Mouse (Mus musculus) intestine, postnatal 0 days (tissue): Measurements from ENCODE around the gene Eri2. TPM values are rescaled to one million over a fixed set of nuclear protein-coding genes. Genes with fewer than 3 reads are reported as not detected.

Experiments used
- ATAC-seq: fragments of 200-750 bp; cut with Nextera tagmentation; 2 replicates; pipeline ENCODE4 v1.8.0; 2017; ENCODE audit warnings: mild to moderate bottlenecking, moderate TSS enrichment, moderate library complexity
- H3K27ac ChIP-seq: fragments of 300-500 bp; sonication (generic); 2 replicates; pipeline ENCODE4 v1.5.1; 2014; ENCODE audit warnings: mild to moderate bottlenecking, low read depth, low read length, moderate library complexity
- H3K27me3 ChIP-seq: fragments of 300-500 bp; sonication (generic); replicated peaks from 2 replicates; pipeline ENCODE4 v1.6.1; 2014; ENCODE audit warnings: low read length, mixed read lengths; ENCODE audit not compliant: control insufficient read depth, insufficient read depth
- H3K36me3 ChIP-seq: fragments of 300-500 bp; sonication (generic); 2 replicates; pipeline ENCODE4 v1.6.1; 2014; ENCODE audit warnings: mild to moderate bottlenecking, moderate library complexity; ENCODE audit not compliant: control insufficient read depth, insufficient read depth
- H3K4me1 ChIP-seq: fragments of 300-500 bp; sonication (generic); replicated peaks from 2 replicates; pipeline ENCODE4 v1.6.1; 2014; ENCODE audit warnings: antibody characterized with exemption, low read length, mixed read lengths; ENCODE audit not compliant: control insufficient read depth, insufficient read depth
- H3K4me2 ChIP-seq: fragments of 300-500 bp; sonication (generic); replicated peaks from 2 replicates; pipeline ENCODE4 v1.6.1; 2014; ENCODE audit warnings: low read depth, mild to moderate bottlenecking, moderate library complexity
- H3K4me3 ChIP-seq: fragments of 300-500 bp; sonication (generic); 2 replicates; pipeline ENCODE4 v1.5.1; 2014; ENCODE audit warnings: low read depth, low read length
- H3K9ac ChIP-seq: fragments of 300-500 bp; sonication (generic); 2 replicates; pipeline ENCODE4 v1.6.1; 2014; ENCODE audit warnings: mild to moderate bottlenecking, low read depth, low read length
- H3K9me3 ChIP-seq: fragments of 300-500 bp; sonication (generic); 2 replicates; pipeline ENCODE4 v1.6.1; 2016; ENCODE audit warnings: mixed run types; ENCODE audit not compliant: control insufficient read depth
- CTCF ChIP-seq: sonication (generic); IDR thresholded peaks from 2 replicates; pipeline ENCODE4 v1.5.1; 2016; ENCODE audit warnings: low read depth, mild to moderate bottlenecking, control low read depth, antibody characterized with exemption, moderate library complexity
- whole genome bisulfite sequencing: fragments of 180-500 bp; shearing (Covaris S2); extraction: QIAGEN DNeasy Blood & Tissue Kit; methylation state at CpG from one replicate; pipeline ENCODE4 v1.1.7; 2014; 5-methylcytosine and 5-hydroxymethylcytosine counted together
- polyA plus RNA-seq: library from polyadenylated mRNA; unstranded; fragments of >200 nt; fragmentation: Nextera tagmentation; extraction: Ambion mirVana; gene quantifications from 2 replicates; pipeline ENCODE4 v1.2.1, GENCODE M21; 2015

The Eri2 gene
- polyA plus RNA-seq, 1 experiment from 2014 or later = 5.0 TPM

GRCm38 (mm10) chr7:119727621-119728020 lies 66.2 kb downstream of the Eri2 start:
- no peaks in the 10 kb centered on the region for H3K27me3 ChIP-seq
- no peak overlapping the region for H3K4me3 ChIP-seq
- H3K9me3 ChIP-seq = no peaks in the 10 kb centered on the region
- no peak overlapping the region for H3K27ac ChIP-seq
- no peak overlapping the region for H3K4me2 ChIP-seq
- ATAC-seq = no peak
- WGBS = 92% methylated on average over 2 of the region's 2 CpGs
- H3K4me1 ChIP-seq = no peaks in the 10 kb centered on the region
- no peak overlapping the region for H3K9ac ChIP-seq
- no peaks in the 10 kb centered on the region for H3K36me3 ChIP-seq
- TF ChIP-seq CTCF = no peak

DNA sequence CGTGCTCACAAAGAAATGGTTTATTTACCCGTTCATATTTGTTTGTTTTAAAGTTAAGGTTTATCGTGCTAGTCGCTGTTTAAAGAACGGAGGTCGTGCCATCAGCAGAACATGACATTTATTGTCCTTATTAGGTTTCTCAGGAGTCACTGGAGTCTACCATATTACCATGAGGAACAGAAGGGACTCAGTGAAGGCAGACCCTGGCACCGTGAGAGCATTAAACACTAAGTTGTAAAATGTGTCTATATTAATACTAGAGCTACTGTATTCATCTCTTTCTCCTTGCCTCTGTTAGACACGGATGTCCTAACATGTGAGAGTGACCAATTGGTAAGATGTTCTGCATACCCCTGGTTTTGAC lies 72.9 kb downstream of the Eri2 start:
- Histone ChIP-seq H3K36me3 (peaks cover 20% of the 10 kb centered on the region), H3K9me3 (no peaks in the 10 kb centered on the region), H3K27me3 (no peaks in the 10 kb centered on the region), H3K4me2 (peak overlapping the region; percentile 82), H3K27ac (no peak overlapping the region), H3K4me3 (peak overlapping the region; percentile 82), H3K9ac (peak overlapping the region; percentile 66), H3K4me1 (0 out of 2 replicates have a peak, but pooled peaks cover 4% of the 10 kb centered on the region)
- TF ChIP-seq CTCF = no peak
- 0 out of 2 replicates have a peak, but pooled peaks have one; percentile 12 for ATAC-seq
- WGBS = 10% methylated on average over 8 of the region's 8 CpGs

- 0 out of 2 replicates have a peak, but pooled peaks cover 4% of the 10 kb centered on the region for H3K4me1 ChIP-seq
- peak within 1 kb of the TSS; percentile 66 for H3K9ac ChIP-seq
- H3K36me3 ChIP-seq = peaks cover 25% of the 10 kb centered on the region
- TF ChIP-seq CTCF = peak; percentile 89
- WGBS = under 1% methylated on average over 60 of the region's 60 CpGs
- no peaks in the 10 kb centered on the region for H3K9me3 ChIP-seq
- H3K4me2 ChIP-seq = peak within 1 kb of the TSS; percentile 82
- peak; percentile 93 for ATAC-seq
- no peaks in the 10 kb centered on the region for H3K27me3 ChIP-seq
- peak within 1 kb of the TSS; percentile 21 for H3K27ac ChIP-seq
- peak within 1 kb of the TSS; percentile 82 for H3K4me3 ChIP-seq
Measured at GRCm38 (mm10) chr7:119720253-119720946, 73.5 kb downstream of the Eri2 start, which contains the start of gene Thumpd1. TSS of gene Thumpd1 (minus strand) at chr7:119720798.

Other genes with a start within 250 kb of the Eri2 start
- not detected in 2 replicates for gene Acsm2, start 239.7 kb downstream of the Eri2 start, polyA plus RNA-seq
- not detected in 2 replicates for gene Acsm1, start 187.0 kb downstream of the Eri2 start, polyA plus RNA-seq
- gene Acsm4, start 104.0 kb downstream of the Eri2 start, polyA plus RNA-seq = not detected in 2 replicates
- 23.2 and 23.8 TPM in 2 replicates for gene Thumpd1, start 73.3 kb downstream of the Eri2 start, polyA plus RNA-seq
- gene Acsm3, start 33.1 kb downstream of the Eri2 start, polyA plus RNA-seq = 0.80 and 0.94 TPM in 2 replicates
- gene Rexo5, start 52 bp downstream of the Eri2 start, polyA plus RNA-seq = 4.1 and 6.5 TPM in 2 replicates
- gene Lyrm1, start 101.8 kb upstream of the Eri2 start, polyA plus RNA-seq = 11.8 and 12.5 TPM in 2 replicates
- gene Dcun1d3, start 102.2 kb upstream of the Eri2 start, polyA plus RNA-seq = 11.9 and 15.8 TPM in 2 replicates